Mouse (Mus musculus): Measurements from ENCODE around the gene Slfn9.
"Not testable (repeated sequence)": the region's sequence is repeated elsewhere in the genome, so short reads cannot be mapped to it uniquely, and the experiment has no call there.

Gene Slfn9

GRCm38 (mm10) chr11:82956925-82957324 is 34.7 kb downstream of the Slfn9 start:
- DNase-seq (ENCODE audit: low spot score in 2 of 2) = no peak

DNA sequence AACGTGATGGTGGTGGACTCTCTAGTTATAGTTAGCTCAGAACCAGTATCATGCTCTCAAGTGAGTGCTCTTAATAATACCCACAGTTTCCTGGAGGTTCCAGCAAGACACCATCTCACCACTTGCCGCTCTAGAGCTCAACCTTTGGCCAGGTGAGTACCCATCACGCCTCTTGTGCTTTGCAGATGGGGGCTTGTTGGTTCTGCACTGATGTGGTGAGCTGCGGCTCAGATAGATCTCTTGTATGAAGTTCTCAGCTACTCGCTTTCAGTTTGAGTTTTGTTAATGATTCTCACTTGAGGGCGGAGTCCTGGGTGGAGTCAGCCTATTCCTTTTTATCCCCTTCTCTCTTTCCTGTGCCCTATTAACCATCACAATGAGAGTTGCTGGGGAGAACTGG is 37.0 kb downstream of the Slfn9 start:
- no peak for DNase-seq (ENCODE audit: low spot score in 2 of 2)

DNA sequence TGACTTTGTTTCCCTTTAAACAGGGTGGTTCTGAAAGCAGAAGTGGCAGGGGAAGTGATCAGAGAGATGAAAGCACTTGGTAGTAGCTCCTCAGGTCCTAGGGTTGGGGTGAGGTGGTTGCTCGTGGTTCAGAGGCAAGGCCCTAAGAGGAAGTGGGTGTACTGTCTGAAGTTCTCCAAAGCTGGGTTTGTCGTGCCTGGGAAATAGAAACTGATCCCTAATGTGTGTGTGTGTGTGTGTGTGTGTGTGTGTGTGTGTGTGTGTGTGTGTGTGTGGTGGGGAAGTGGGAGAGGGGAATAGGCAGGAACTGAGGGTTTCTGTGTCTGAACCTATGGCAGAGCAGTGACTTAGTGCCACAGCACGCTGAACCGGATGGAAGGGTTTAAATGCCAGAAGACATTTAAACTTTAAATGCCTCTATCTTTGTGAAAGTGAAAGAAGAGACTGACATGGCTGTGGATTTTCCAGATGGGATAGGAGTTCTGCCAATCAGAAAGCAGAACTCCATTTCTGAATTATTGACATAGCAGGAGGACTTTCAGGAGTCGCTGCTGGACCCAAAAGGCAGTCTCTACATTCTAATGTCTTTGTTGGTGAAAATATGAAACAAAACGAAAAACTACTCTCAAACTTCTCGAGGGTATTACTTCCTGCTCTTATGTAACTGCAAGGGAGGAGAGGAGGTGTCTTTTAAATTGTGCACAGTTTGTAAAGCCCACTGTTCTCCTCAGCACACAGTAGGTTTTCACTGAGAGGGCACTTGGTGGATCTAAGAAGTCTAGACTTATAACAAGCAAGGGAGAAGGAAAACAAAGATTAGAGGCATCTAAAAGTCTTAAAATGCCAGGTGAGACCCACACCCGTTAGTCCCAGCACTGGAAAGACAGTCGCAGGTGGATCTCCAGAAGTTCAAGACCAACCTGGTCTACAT is 38.8 kb downstream of the Slfn9 start:
- peak in 1 of 2 experiments; percentile 27 for DNase-seq (ENCODE audit: low spot score in 2 of 2)

GRCm38 (mm10) chr11:82951865-82952611 is 39.6 kb downstream of the Slfn9 start:
- DNase-seq (ENCODE audit: low spot score in 2 of 2) = no peak

- DNase-seq (ENCODE audit: low spot score in 2 of 2) = no peak
Measured at GRCm38 (mm10) chr11:82950736-82951481, 40.7 kb downstream of the Slfn9 start, which contains the start of gene Slfn5. Gene Slfn5, plus strand, starts transcription at chr11:82951349.

DNA sequence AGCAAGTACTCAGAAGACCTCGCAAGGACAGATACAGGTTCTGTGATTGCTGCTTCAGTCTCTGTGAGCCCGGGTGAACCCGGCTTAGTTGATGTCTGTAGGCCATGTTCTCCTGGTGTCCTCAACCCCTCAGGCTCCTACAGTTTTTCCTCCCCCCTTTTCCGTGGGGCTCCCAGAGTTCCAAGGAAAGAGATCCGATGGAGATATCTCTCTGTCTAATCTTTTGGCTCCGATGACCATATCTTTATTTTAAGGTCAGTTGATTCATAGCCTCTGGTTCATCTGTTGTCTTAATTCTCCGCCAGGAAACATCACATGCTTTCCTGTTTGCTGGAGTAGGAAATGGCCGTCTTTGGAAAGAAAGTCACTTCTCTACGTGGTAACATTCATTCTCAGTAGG is 42.6 kb downstream of the Slfn9 start:
- no peak for DNase-seq (ENCODE audit: low spot score in 2 of 2)

- no peak for DNase-seq (ENCODE audit: low spot score in 2 of 2)
Measured at GRCm38 (mm10) chr11:82947457-82947856, 44.2 kb downstream of the Slfn9 start.

DNA sequence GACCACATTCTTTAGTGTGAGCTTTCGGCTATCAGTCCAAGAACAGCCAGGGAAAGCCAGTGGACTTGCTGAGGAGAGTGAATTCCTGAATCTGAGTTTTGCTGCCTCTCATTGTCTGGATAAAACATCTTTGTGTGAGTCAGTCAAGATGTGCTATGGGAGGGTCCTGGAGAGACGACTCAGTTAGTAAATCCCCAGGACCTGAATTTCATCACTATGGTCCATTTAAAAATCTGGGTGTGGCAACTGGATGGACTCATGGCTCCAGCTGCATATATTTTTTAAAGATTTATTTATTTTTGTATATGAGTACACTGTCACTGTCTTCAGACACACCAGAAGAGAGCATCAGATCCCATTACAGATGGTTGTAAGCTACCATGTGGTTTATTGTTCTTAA is 46.0 kb downstream of the Slfn9 start:
- no peak for DNase-seq (ENCODE audit: low spot score in 2 of 2)

DNA sequence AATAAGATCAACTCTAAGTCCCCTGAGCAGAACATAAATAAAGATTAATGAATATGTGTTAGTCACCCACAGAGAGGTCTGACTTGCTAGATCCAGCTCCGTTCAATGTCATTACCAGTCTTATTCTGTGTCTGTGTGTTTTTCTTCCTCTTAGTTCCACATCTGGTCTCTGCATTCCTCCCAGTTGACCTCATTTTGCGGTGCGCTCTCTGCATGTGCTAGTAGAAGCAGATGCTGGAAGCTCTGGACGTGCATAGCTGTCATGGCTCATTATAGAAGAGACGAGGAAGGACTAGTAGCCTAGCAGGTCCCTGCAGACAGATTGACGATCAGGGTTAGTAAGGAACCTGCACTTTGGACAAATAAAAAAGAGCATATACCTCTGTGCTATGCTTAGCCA is 48.3 kb downstream of the Slfn9 start:
- DNase-seq (ENCODE audit: low spot score in 2 of 2) = no peak

- DNase-seq (ENCODE audit: low spot score in 2 of 2) = no peak
Measured at GRCm38 (mm10) chr11:82933186-82933585, 58.4 kb downstream of the Slfn9 start.

DNA sequence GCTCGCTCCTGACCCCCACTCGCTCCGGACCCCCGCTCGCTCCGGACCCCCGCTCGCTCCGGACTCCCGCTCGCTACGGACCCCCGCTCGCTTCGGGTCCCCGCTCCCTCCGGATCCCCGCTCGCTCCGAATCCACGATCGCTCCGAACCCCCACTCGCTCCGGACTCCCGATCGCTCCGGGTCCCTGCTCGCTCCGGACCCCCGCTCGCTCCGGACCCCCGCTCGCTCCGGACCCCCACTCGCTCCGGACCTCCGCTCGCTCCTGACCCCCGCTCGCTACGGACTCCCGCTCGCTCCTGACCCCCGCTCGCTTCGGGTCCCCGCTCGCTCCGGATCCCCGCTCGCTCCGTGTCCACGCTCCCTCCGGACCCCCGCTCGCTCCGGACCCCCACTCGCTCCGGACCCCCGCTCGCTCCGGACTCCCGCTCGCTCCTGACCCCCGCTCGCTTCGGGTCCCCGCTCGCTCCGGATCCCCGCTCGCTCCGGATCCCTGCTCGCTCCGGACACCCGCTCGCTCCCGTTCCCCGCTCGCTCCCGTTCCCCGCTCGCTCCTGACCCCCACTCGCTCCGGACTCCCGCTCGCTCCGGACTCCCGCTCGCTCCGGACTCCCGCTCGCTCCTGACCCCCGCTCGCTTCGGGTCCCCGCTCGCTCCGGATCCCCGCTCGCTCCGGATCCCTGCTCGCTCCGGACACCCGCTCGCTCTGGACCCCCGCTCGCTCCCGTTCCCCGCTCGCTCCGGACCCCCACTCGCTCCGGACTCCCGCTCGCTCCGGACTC is 59.8 kb downstream of the Slfn9 start:
- DNase-seq (ENCODE audit: low spot score in 2 of 2) = not testable (repeated sequence)

- DNase-seq (ENCODE audit: low spot score in 2 of 2) = not testable (repeated sequence)
Measured at GRCm38 (mm10) chr11:82931161-82931560, 60.5 kb downstream of the Slfn9 start.

DNA sequence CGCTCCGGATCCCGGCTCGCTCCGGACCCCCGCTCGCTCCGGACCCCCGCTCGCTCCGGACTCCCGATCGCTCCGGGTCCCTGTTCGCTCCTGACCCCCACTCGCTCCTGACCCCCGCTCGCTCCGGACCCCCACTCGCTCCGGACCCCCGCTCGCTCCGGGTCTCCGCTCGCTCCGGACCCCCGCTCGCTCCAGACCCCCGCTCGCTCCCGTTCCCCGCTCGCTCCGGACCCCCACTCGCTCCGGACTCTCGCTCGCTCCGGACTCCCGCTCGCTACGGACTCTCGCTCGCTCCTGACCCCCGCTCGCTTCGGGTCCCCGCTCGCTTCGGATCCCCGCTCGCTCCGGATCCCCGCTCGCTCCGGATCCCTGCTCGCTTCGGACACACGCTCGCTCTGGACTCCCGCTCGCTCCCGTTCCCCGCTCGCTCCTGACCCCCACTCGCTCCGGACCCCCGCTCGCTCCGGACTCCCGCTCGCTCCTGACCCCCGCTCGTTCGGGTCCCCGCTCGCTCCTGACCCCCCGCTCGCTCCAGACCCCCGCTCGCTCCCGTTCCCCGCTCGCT is 61.2 kb downstream of the Slfn9 start:
- not testable (repeated sequence) for DNase-seq (ENCODE audit: low spot score in 2 of 2)

- DNase-seq (ENCODE audit: low spot score in 2 of 2) = no peak
Measured at GRCm38 (mm10) chr11:82929633-82929950, 62.0 kb downstream of the Slfn9 start.

- DNase-seq (ENCODE audit: low spot score in 2 of 2) = no peak
Measured at GRCm38 (mm10) chr11:82928897-82929632, 62.6 kb downstream of the Slfn9 start.
